Mouse (Mus musculus) urinary bladder, postnatal 4 days (tissue): ENCODE data around the gene Pcgf3.

ENCODE experiments used
- DNase-seq, 2 experiments: peaks; one replicate each; pipeline ENCODE4 v3.0.0; 2021 to 2022; ENCODE audit warnings: low spot score in 2 of 2

Pcgf3 gene

DNA sequence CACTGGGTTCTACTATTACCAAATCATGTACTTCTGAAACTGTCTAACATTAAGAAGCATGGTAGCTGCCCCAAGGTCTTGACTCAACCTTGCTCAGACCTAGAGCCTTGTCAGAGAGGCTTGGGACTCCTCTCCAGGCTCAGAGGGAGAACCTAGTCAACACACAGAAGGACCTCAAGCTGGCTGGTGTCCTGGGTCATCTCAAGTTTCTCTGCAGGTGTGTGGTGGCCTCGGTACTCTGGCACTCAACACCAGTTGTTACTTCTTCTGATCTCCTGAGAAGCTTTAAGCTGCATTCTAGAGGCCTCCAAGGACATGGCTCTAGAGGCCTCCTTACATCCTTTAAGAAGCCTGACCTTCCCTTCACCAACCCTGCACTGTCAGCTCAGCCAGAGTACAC lies 93.0 kb downstream of the Pcgf3 start:
- no peak for DNase-seq
